Mouse (Mus musculus): ENCODE measurements at regions not wholly inside any gene's neighbourhood (a gene's known extent, or its start where the extent isn't known, plus 50 kb on each side); places are given as distances from the start of the nearest gene placed in this dataset.

- in situ Hi-C loops (cut with MboI; ENCODE audit: low sequenced_read_pairs in 2 of 2, unreplicated experiment in 2 of 2), result no loop called here
- no peak for DNase-seq (ENCODE audit: low read depth, low spot score)
- Histone ChIP-seq H3K4me3 (ENCODE audit: insufficient read depth in 1 of 2, low read depth in 1 of 2, low read length in 2 of 2, poor library complexity in 1 of 2, severe bottlenecking in 1 of 2) (peak overlapping the region; percentile 26 to 69), H3K9ac (ENCODE audit: insufficient read depth, low read depth, low read length, poor library complexity, severe bottlenecking) (peak overlapping the region; percentile 46), H3K27ac (ENCODE audit: insufficient read depth, low read depth, low read length, poor library complexity, severe bottlenecking) (0 out of 2 replicates have a peak overlapping the region, but pooled peaks have one; percentile 24), H3K36me3 (ENCODE audit: control insufficient read depth, insufficient read depth, low read length, poor library complexity, severe bottlenecking) (no peaks in the 10 kb centered on the region), H3K4me1 (ENCODE audit: control insufficient read depth in 2 of 2, insufficient read depth in 2 of 2, low read length in 2 of 2, poor library complexity in 1 of 2) (peaks cover 12 to 25% of the 10 kb centered on the region in 2 experiments), H3K9me3 (ENCODE audit: control insufficient read depth, insufficient read depth, low read depth, low read length) (no peaks in the 10 kb centered on the region)
- TF ChIP-seq CHD2 (IDR thresholded peaks at IDR 0.05; ENCODE audit: low read depth, low read length), result no peak
- TF ChIP-seq HCFC1 (IDR thresholded peaks at IDR 0.05; ENCODE audit: borderline replicate concordance, insufficient read depth, low read length), result no peak
- TF ChIP-seq ZNF384 (IDR thresholded peaks at IDR 0.05; ENCODE audit: low read depth, low read length), result no peak
- TF ChIP-seq ZC3H11A (IDR thresholded peaks at IDR 0.05; ENCODE audit: borderline replicate concordance, low read depth, low read length), result 0 out of 2 replicates have a peak, but pooled peaks have one; percentile 33
- no peak for TF ChIP-seq MAFK (IDR thresholded peaks at IDR 0.05; ENCODE audit: insufficient read depth, low read depth, low read length)
These were observed 53.5 kb upstream of the Pim1 start for GRCm38 (mm10) chr17:29436871-29437534.

DNA sequence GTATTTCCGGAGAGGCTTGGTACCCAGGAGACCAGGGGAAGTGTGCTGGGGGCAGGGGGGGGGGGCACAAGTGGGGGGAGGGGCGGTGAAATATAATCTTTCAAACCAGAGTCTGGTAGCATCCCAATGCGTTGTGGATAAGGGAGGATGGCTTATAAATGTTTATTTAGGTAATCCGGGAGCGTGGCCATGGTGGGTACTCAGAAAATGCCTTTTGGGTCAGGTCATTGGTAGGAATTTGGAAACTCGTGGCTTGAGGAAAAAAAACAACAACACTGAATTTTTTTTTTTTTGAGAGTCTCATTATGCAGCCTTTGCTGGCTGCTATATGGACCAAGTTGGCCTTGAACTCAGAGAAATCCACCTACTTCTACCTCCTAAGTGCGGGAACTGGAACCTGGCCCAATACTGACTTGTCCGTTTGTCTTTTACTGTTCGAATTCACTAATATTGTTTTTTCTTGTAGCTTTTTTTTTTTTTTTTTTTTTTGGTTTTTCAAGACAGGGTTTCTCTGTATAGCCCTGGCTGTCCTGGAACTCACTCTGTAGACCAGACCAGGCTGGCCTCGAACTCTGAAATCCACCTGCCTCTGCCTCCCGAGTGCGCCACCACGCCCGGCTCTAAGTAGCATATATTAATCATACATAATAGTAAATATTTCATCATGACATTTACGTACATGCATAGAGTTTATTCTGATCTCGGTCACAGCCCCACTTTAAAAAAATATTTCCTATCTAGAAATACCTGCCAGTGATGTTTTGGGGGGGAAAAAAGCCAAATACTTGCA, 52.8 kb upstream of the Pim1 start:
- TF ChIP-seq MAFK (IDR thresholded peaks at IDR 0.05; ENCODE audit: insufficient read depth, low read depth, low read length), result no peak
- TF ChIP-seq ZNF384 (IDR thresholded peaks at IDR 0.05; ENCODE audit: low read depth, low read length), result peak; percentile 52
- no peak for TF ChIP-seq CHD2 (IDR thresholded peaks at IDR 0.05; ENCODE audit: low read depth, low read length)
- TF ChIP-seq HCFC1 (IDR thresholded peaks at IDR 0.05; ENCODE audit: borderline replicate concordance, insufficient read depth, low read length), result no peak
- no peak for TF ChIP-seq ZC3H11A (IDR thresholded peaks at IDR 0.05; ENCODE audit: borderline replicate concordance, low read depth, low read length)

DNA sequence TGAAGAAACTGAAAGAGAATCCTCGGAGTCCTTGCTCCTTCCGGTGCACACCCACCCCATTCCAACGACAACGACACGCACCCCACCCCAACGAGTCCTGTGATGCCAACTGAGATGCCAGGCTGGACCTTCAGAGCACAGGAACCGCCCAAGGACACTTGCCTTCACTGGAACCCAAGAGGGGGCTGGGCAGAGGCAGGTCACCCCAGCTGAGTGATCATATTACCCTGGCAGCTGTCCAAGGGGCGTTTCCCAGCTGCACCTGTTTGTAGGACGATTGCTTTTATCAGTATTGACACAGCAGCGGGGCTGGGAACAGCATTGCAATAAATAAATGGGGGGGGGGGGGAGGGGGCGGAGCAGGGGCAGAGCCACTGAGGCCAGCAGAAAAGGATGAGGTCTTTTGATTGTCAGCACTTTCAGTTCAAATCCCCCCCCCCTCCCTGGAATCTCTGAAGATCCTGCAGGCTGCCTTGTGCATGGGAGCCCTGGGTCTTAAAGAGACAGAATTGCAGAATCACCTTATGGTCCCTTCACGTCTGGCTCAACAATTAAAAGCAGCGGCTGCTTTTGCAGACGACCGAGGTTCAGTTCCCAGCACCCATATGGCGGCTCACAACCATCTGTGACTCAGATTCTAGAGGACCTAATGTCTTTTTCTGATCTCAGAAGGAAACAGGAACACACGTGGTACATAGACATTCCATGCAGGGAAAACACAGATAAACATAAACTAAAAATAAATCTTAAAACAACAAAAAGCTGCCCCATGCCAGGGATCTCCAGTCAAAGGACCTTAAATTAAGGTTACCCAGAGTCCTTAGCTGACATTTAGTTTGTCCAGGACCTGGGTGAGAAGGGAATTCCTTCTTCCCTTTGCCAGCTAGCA, 52.0 kb upstream of the Pim1 start:
- no peak overlapping the region for H3K27ac ChIP-seq (ENCODE audit: insufficient read depth, low read depth, low read length, poor library complexity, severe bottlenecking)
- no peak overlapping the region for H3K9ac ChIP-seq (ENCODE audit: insufficient read depth, low read depth, low read length, poor library complexity, severe bottlenecking)
- in situ Hi-C loops (cut with MboI; ENCODE audit: low sequenced_read_pairs in 2 of 2, unreplicated experiment in 2 of 2), result no loop called here
- DNase-seq (ENCODE audit: low read depth, low spot score), result no peak
- no peaks in the 10 kb centered on the region for H3K36me3 ChIP-seq (ENCODE audit: control insufficient read depth, insufficient read depth, low read length, poor library complexity, severe bottlenecking)
- H3K4me1 ChIP-seq (ENCODE audit: control insufficient read depth in 2 of 2, insufficient read depth in 2 of 2, low read length in 2 of 2, poor library complexity in 1 of 2), result peaks cover 15 to 28% of the 10 kb centered on the region in 2 experiments
- peak overlapping the region in 1 of 2 experiments; percentile 18; a peak in 1 of 4 replicates for H3K4me3 ChIP-seq (ENCODE audit: insufficient read depth in 1 of 2, low read depth in 1 of 2, low read length in 2 of 2, poor library complexity in 1 of 2, severe bottlenecking in 1 of 2)
- TF ChIP-seq MAFK (IDR thresholded peaks at IDR 0.05; ENCODE audit: insufficient read depth, low read depth, low read length), result 0 out of 2 replicates have a peak, but pooled peaks have one; percentile 39
- no peak for TF ChIP-seq ZC3H11A (IDR thresholded peaks at IDR 0.05; ENCODE audit: borderline replicate concordance, low read depth, low read length)
- no peaks in the 10 kb centered on the region for H3K9me3 ChIP-seq (ENCODE audit: control insufficient read depth, insufficient read depth, low read depth, low read length)

More for the DNA sequence above, 52.8 kb upstream of the Pim1 start:
- in situ Hi-C loops (cut with MboI; ENCODE audit: low sequenced_read_pairs in 2 of 2, unreplicated experiment in 2 of 2), result no loop called here
- H3K36me3 ChIP-seq (ENCODE audit: control insufficient read depth, insufficient read depth, low read length, poor library complexity, severe bottlenecking), result no peaks in the 10 kb centered on the region
- H3K4me1 ChIP-seq (ENCODE audit: control insufficient read depth in 2 of 2, insufficient read depth in 2 of 2, low read length in 2 of 2, poor library complexity in 1 of 2), result peaks cover 15 to 28% of the 10 kb centered on the region in 2 experiments
- DNase-seq (ENCODE audit: low read depth, low spot score), result no peak
- no peak overlapping the region for H3K9ac ChIP-seq (ENCODE audit: insufficient read depth, low read depth, low read length, poor library complexity, severe bottlenecking)
- peak overlapping the region; percentile 26 to 69 for H3K4me3 ChIP-seq (ENCODE audit: insufficient read depth in 1 of 2, low read depth in 1 of 2, low read length in 2 of 2, poor library complexity in 1 of 2, severe bottlenecking in 1 of 2)
- 0 out of 2 replicates have a peak overlapping the region, but pooled peaks have one; percentile 24 for H3K27ac ChIP-seq (ENCODE audit: insufficient read depth, low read depth, low read length, poor library complexity, severe bottlenecking)
- no peaks in the 10 kb centered on the region for H3K9me3 ChIP-seq (ENCODE audit: control insufficient read depth, insufficient read depth, low read depth, low read length)

DNA sequence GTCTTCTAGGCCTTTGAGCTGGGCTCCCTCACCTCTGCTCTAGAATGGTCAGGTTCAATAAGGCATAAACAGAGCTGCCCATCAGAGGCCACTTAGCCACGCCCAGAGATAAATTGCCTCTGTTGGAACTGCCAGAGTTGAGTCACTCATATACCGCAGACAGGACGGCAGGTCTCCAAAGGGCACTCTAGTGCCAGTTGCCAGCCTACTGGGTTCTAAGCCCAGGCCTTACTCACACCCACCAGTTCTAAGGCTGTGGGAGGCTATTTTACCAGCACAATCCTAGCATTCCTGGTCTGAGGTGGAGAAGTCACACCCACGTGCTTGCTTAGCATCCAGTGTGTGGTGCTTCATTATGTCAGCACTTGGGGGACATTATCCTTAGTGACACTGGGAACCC, 50.6 kb upstream of the Pim1 start:
- DNase-seq (ENCODE audit: low read depth, low spot score), result no peak
- H3K27ac ChIP-seq (ENCODE audit: insufficient read depth, low read depth, low read length, poor library complexity, severe bottlenecking), result no peak overlapping the region
- H3K9me3 ChIP-seq (ENCODE audit: control insufficient read depth, insufficient read depth, low read depth, low read length), result no peaks in the 10 kb centered on the region
- H3K36me3 ChIP-seq (ENCODE audit: control insufficient read depth, insufficient read depth, low read length, poor library complexity, severe bottlenecking), result no peaks in the 10 kb centered on the region
- no peak overlapping the region for H3K4me3 ChIP-seq (ENCODE audit: insufficient read depth in 1 of 2, low read depth in 1 of 2, low read length in 2 of 2, poor library complexity in 1 of 2, severe bottlenecking in 1 of 2)
- in situ Hi-C loops (cut with MboI; ENCODE audit: low sequenced_read_pairs in 2 of 2, unreplicated experiment in 2 of 2), result no loop called here
- no peak for TF ChIP-seq ZC3H11A (IDR thresholded peaks at IDR 0.05; ENCODE audit: borderline replicate concordance, low read depth, low read length)
- TF ChIP-seq CHD2 (IDR thresholded peaks at IDR 0.05; ENCODE audit: low read depth, low read length), result no peak
- TF ChIP-seq MAFK (IDR thresholded peaks at IDR 0.05; ENCODE audit: insufficient read depth, low read depth, low read length), result no peak
- TF ChIP-seq ZNF384 (IDR thresholded peaks at IDR 0.05; ENCODE audit: low read depth, low read length), result no peak
- no peak for TF ChIP-seq HCFC1 (IDR thresholded peaks at IDR 0.05; ENCODE audit: borderline replicate concordance, insufficient read depth, low read length)
- peaks cover 19 to 31% of the 10 kb centered on the region in 2 experiments for H3K4me1 ChIP-seq (ENCODE audit: control insufficient read depth in 2 of 2, insufficient read depth in 2 of 2, low read length in 2 of 2, poor library complexity in 1 of 2)
- H3K9ac ChIP-seq (ENCODE audit: insufficient read depth, low read depth, low read length, poor library complexity, severe bottlenecking), result no peak overlapping the region
